Mouse (Mus musculus): ENCODE measurements at regions not wholly inside any gene's neighbourhood (a gene's known extent, or its start where the extent isn't known, plus 50 kb on each side); places are given as distances from the start of the nearest gene placed in this dataset.

- 37% methylated on average over 7 of the region's 7 CpGs for whole genome bisulfite sequencing
- Histone ChIP-seq H3K9ac (no peak overlapping the region), H3K9me3 (ENCODE audit: control insufficient read depth, low read length) (no peaks in the 10 kb centered on the region), H3K27me3 (ENCODE audit: control insufficient read depth, insufficient read depth, low read length) (no peaks in the 10 kb centered on the region), H3K36me3 (replicated peaks; ENCODE audit: control insufficient read depth, insufficient read depth) (no peaks in the 10 kb centered on the region), H3K4me1 (replicated peaks; ENCODE audit: control insufficient read depth, insufficient read depth, low read length) (0 out of 2 replicates have a peak, but pooled peaks cover 9% of the 10 kb centered on the region), H3K4me3 (replicated peaks; ENCODE audit: low read length) (no peak overlapping the region), H3K4me2 (replicated peaks) (no peak overlapping the region), H3K27ac (peak overlapping the region; percentile 60; the same call in 1 of the 2 replicates)
- ATAC-seq (ENCODE audit: low FRiP score) (no peak), DNase-seq (ENCODE audit: low spot score) (no peak)
These were observed 178.5 kb downstream of the Gpam start for GRCm38 (mm10) chr19:54948359-54949127.

- Histone ChIP-seq H3K36me3 (replicated peaks; ENCODE audit: control insufficient read depth, insufficient read depth) (no peaks in the 10 kb centered on the region), H3K27me3 (ENCODE audit: control insufficient read depth, insufficient read depth, low read length) (no peaks in the 10 kb centered on the region), H3K4me1 (replicated peaks; ENCODE audit: control insufficient read depth, insufficient read depth, low read length) (0 out of 2 replicates have a peak, but pooled peaks cover 9% of the 10 kb centered on the region), H3K4me2 (replicated peaks) (no peak overlapping the region), H3K9ac (no peak overlapping the region), H3K4me3 (replicated peaks; ENCODE audit: low read length) (no peak overlapping the region), H3K27ac (peak overlapping the region; percentile 15; the same call in 1 of the 2 replicates), H3K9me3 (ENCODE audit: control insufficient read depth, low read length) (no peaks in the 10 kb centered on the region)
- DNase-seq (ENCODE audit: low spot score) (no peak), ATAC-seq (ENCODE audit: low FRiP score) (no peak)
- WGBS, result 89% methylated on average over 3 of the region's 3 CpGs
These were observed 179.5 kb downstream of the Gpam start for GRCm38 (mm10) chr19:54947583-54947982.

- no peak overlapping the region for H3K27ac ChIP-seq
- H3K9me3 ChIP-seq (ENCODE audit: control insufficient read depth, low read length), result no peaks in the 10 kb centered on the region
- no peak for DNase-seq (ENCODE audit: low spot score)
- H3K4me3 ChIP-seq (replicated peaks; ENCODE audit: low read length), result no peak overlapping the region
- no peaks in the 10 kb centered on the region for H3K27me3 ChIP-seq (ENCODE audit: control insufficient read depth, insufficient read depth, low read length)
- no peaks in the 10 kb centered on the region for H3K4me1 ChIP-seq (replicated peaks; ENCODE audit: control insufficient read depth, insufficient read depth, low read length)
- whole genome bisulfite sequencing, result 62% methylated on average over 5 of the region's 5 CpGs
- H3K9ac ChIP-seq, result no peak overlapping the region
- no peak for ATAC-seq (ENCODE audit: low FRiP score)
- no peak overlapping the region for H3K4me2 ChIP-seq (replicated peaks)
- no peaks in the 10 kb centered on the region for H3K36me3 ChIP-seq (replicated peaks; ENCODE audit: control insufficient read depth, insufficient read depth)
These were observed 194.5 kb downstream of the Gpam start for GRCm38 (mm10) chr19:54932579-54932978.

- no peak overlapping the region for H3K27ac ChIP-seq
- DNase-seq (ENCODE audit: low spot score), result no peak
- H3K4me1 ChIP-seq (replicated peaks; ENCODE audit: control insufficient read depth, insufficient read depth, low read length), result no peaks in the 10 kb centered on the region
- no peak overlapping the region for H3K4me3 ChIP-seq (replicated peaks; ENCODE audit: low read length)
- no peak overlapping the region for H3K9ac ChIP-seq
- H3K27me3 ChIP-seq (ENCODE audit: control insufficient read depth, insufficient read depth, low read length), result no peaks in the 10 kb centered on the region
- no peak for ATAC-seq (ENCODE audit: low FRiP score)
- WGBS, result 73% methylated on average over 4 of the region's 4 CpGs
- H3K4me2 ChIP-seq (replicated peaks), result no peak overlapping the region
- H3K36me3 ChIP-seq (replicated peaks; ENCODE audit: control insufficient read depth, insufficient read depth), result no peaks in the 10 kb centered on the region
- H3K9me3 ChIP-seq (ENCODE audit: control insufficient read depth, low read length), result no peaks in the 10 kb centered on the region
These were observed 201.2 kb downstream of the Gpam start for GRCm38 (mm10) chr19:54925888-54926287.

GRCm38 (mm10) chr19:54919597-54919996 lies 207.4 kb downstream of the Gpam start:
- Histone ChIP-seq H3K4me2 (replicated peaks) (no peak overlapping the region), H3K9ac (no peak overlapping the region), H3K4me1 (replicated peaks; ENCODE audit: control insufficient read depth, insufficient read depth, low read length) (no peaks in the 10 kb centered on the region), H3K4me3 (replicated peaks; ENCODE audit: low read length) (no peak overlapping the region), H3K9me3 (ENCODE audit: control insufficient read depth, low read length) (no peaks in the 10 kb centered on the region), H3K27me3 (ENCODE audit: control insufficient read depth, insufficient read depth, low read length) (no peaks in the 10 kb centered on the region), H3K27ac (no peak overlapping the region), H3K36me3 (replicated peaks; ENCODE audit: control insufficient read depth, insufficient read depth) (no peaks in the 10 kb centered on the region)
- no peak for ATAC-seq (ENCODE audit: low FRiP score)
- DNase-seq (ENCODE audit: low spot score), result no peak
- 87% methylated on average over 6 of the region's 6 CpGs for WGBS

GRCm38 (mm10) chr19:54893622-54894021 lies 233.4 kb downstream of the Gpam start:
- no peaks in the 10 kb centered on the region for H3K36me3 ChIP-seq (replicated peaks; ENCODE audit: control insufficient read depth, insufficient read depth)
- DNase-seq (ENCODE audit: low spot score) (no peak), ATAC-seq (ENCODE audit: low FRiP score) (no peak)
- no peak overlapping the region for H3K9ac ChIP-seq
- no peaks in the 10 kb centered on the region for H3K27me3 ChIP-seq (ENCODE audit: control insufficient read depth, insufficient read depth, low read length)
- H3K9me3 ChIP-seq (ENCODE audit: control insufficient read depth, low read length), result no peaks in the 10 kb centered on the region
- WGBS, result 84% methylated on average over 5 of the region's 5 CpGs
- no peak overlapping the region for H3K27ac ChIP-seq
- H3K4me3 ChIP-seq (replicated peaks; ENCODE audit: low read length), result no peak overlapping the region
- H3K4me2 ChIP-seq (replicated peaks), result no peak overlapping the region
- no peaks in the 10 kb centered on the region for H3K4me1 ChIP-seq (replicated peaks; ENCODE audit: control insufficient read depth, insufficient read depth, low read length)

GRCm38 (mm10) chr19:54867078-54867477 lies 260.0 kb downstream of the Gpam start:
- Histone ChIP-seq H3K9ac (no peak overlapping the region), H3K27ac (no peak overlapping the region), H3K4me3 (replicated peaks; ENCODE audit: low read length) (no peak overlapping the region), H3K27me3 (ENCODE audit: control insufficient read depth, insufficient read depth, low read length) (no peaks in the 10 kb centered on the region), H3K9me3 (ENCODE audit: control insufficient read depth, low read length) (no peaks in the 10 kb centered on the region), H3K4me2 (replicated peaks) (no peak overlapping the region), H3K36me3 (replicated peaks; ENCODE audit: control insufficient read depth, insufficient read depth) (no peaks in the 10 kb centered on the region), H3K4me1 (replicated peaks; ENCODE audit: control insufficient read depth, insufficient read depth, low read length) (no peaks in the 10 kb centered on the region)
- no peak; the same call in 1 of the 2 replicates for ATAC-seq (ENCODE audit: low FRiP score)
- WGBS, result 71% methylated on average over 4 of the region's 4 CpGs
- no peak for DNase-seq (ENCODE audit: low spot score)

DNA sequence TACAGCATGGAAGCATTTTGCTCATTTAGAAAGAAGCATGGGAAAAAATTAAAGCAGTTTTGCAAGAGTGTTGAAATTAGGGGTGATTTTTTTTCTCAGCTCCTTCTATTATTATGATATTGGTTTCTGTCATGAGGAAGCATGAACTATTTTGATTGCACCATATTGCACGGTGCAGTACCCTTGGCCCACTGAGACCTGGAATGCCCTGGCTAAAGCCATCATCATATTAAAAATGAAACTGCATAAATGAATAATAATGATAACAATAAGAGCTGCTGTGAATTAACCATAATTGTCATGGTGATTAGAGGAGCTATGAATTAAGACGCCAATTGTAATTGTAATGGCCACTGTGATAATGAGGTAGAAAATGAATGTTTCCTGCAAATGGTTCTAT lies 271.8 kb downstream of the Gpam start:
- H3K4me2 ChIP-seq (replicated peaks), result no peak overlapping the region
- no peaks in the 10 kb centered on the region for H3K4me1 ChIP-seq (replicated peaks; ENCODE audit: control insufficient read depth, insufficient read depth, low read length)
- no peaks in the 10 kb centered on the region for H3K9me3 ChIP-seq (ENCODE audit: control insufficient read depth, low read length)
- 36% methylated on average over 2 of the region's 2 CpGs for WGBS
- H3K36me3 ChIP-seq (replicated peaks; ENCODE audit: control insufficient read depth, insufficient read depth), result no peaks in the 10 kb centered on the region
- no peak overlapping the region for H3K4me3 ChIP-seq (replicated peaks; ENCODE audit: low read length)
- no peaks in the 10 kb centered on the region for H3K27me3 ChIP-seq (ENCODE audit: control insufficient read depth, insufficient read depth, low read length)
- DNase-seq (ENCODE audit: low spot score) (no peak), ATAC-seq (ENCODE audit: low FRiP score) (peak; percentile 55; the same call in 1 of the 2 replicates)
- no peak overlapping the region for H3K27ac ChIP-seq
- H3K9ac ChIP-seq, result no peak overlapping the region

DNA sequence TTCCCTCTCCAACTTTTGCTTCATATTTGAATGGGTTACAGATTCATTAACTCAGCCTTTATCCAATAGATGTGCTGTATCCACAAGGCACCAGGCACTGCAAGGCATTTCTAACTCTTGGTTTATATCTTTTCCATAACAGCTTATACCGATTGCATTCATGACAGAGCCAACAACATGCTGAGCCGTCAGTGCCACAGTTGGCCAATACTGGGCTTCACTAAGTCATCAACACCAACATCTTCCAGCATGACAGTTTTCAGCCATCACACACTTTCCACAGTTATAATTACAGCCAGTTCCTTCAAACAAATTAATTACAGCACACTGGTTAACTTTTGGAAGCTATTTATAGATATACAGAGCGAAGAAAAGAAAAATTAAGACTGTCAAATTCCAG lies 288.8 kb downstream of the Gpam start:
- WGBS, result 83% methylated on average over 3 of the region's 3 CpGs
- H3K4me3 ChIP-seq (replicated peaks; ENCODE audit: low read length), result no peak overlapping the region
- no peak overlapping the region for H3K4me2 ChIP-seq (replicated peaks)
- no peaks in the 10 kb centered on the region for H3K36me3 ChIP-seq (replicated peaks; ENCODE audit: control insufficient read depth, insufficient read depth)
- no peak for ATAC-seq (ENCODE audit: low FRiP score)
- no peaks in the 10 kb centered on the region for H3K27me3 ChIP-seq (ENCODE audit: control insufficient read depth, insufficient read depth, low read length)
- DNase-seq (ENCODE audit: low spot score), result no peak
- no peaks in the 10 kb centered on the region for H3K9me3 ChIP-seq (ENCODE audit: control insufficient read depth, low read length)
- H3K27ac ChIP-seq, result no peak overlapping the region
- H3K4me1 ChIP-seq (replicated peaks; ENCODE audit: control insufficient read depth, insufficient read depth, low read length), result no peaks in the 10 kb centered on the region
- H3K9ac ChIP-seq, result no peak overlapping the region
